Mouse (Mus musculus) forebrain, postnatal 0 days (tissue): ENCODE measurements around the gene Scn2a. TPM values are rescaled to one million over a fixed set of nuclear protein-coding genes. Genes with fewer than 3 reads are reported as not detected.
A peak's percentile ranks its signal among the peaks of the same experiment; 100 is the strongest.
"Not testable (repeated sequence)": the region's sequence is repeated elsewhere in the genome, so short reads cannot be mapped to it uniquely, and the experiment has no call there.

Experiments
- ATAC-seq: fragments of 200-750 bp; cut with Nextera tagmentation; 2 replicates; pipeline ENCODE4 v1.8.0; 2017; ENCODE audit warnings: mild to moderate bottlenecking, moderate library complexity
- DNase-seq: peaks from one replicate; pipeline ENCODE4 v3.0.0-alpha.2; 2015
- H3K27ac ChIP-seq: fragments of 300-500 bp; sonication (generic); 2 replicates; pipeline ENCODE4 v1.5.1; 2014; ENCODE audit warnings: low read depth, mild to moderate bottlenecking, antibody characterized with exemption, low read length, moderate library complexity, mixed read lengths
- H3K27me3 ChIP-seq: fragments of 300-500 bp; sonication (generic); 2 replicates; pipeline ENCODE4 v1.6.1; 2014; ENCODE audit warnings: mild to moderate bottlenecking, low read length, mixed read lengths; ENCODE audit not compliant: insufficient read depth
- H3K36me3 ChIP-seq: fragments of 300-500 bp; sonication (generic); 2 replicates; pipeline ENCODE4 v1.6.1; 2014; ENCODE audit warnings: mild to moderate bottlenecking, moderate library complexity; ENCODE audit not compliant: insufficient read depth
- H3K4me1 ChIP-seq: fragments of 300-500 bp; sonication (generic); 2 replicates; pipeline ENCODE4 v1.6.1; 2014; ENCODE audit warnings: antibody characterized with exemption; ENCODE audit not compliant: insufficient read depth
- H3K4me2 ChIP-seq: fragments of 300-500 bp; sonication (generic); 2 replicates; pipeline ENCODE4 v1.6.1; 2014; ENCODE audit warnings: low read depth, mild to moderate bottlenecking, moderate library complexity
- H3K4me3 ChIP-seq: fragments of 300-500 bp; sonication (generic); 2 replicates; pipeline ENCODE4 v1.5.1; 2014; ENCODE audit warnings: low read depth, low read length, mixed read lengths
- H3K9ac ChIP-seq: fragments of 300-500 bp; sonication (generic); 2 replicates; pipeline ENCODE4 v1.6.1; 2014; ENCODE audit warnings: mild to moderate bottlenecking
- H3K9me3 ChIP-seq: fragments of 300-500 bp; sonication (generic); 2 replicates; pipeline ENCODE4 v1.6.1; 2016; ENCODE audit warnings: low read length
- CTCF ChIP-seq: sonication (generic); IDR thresholded peaks from 2 replicates; pipeline ENCODE4 v1.5.1; 2016; ENCODE audit warnings: antibody characterized with exemption, control low read depth, low read depth
- WGBS: fragments of 180-500 bp; shearing (Covaris S2); extraction: QIAGEN DNeasy Blood & Tissue Kit; methylation state at CpG from one replicate; pipeline ENCODE4 v1.1.7; 2014; 5-methylcytosine and 5-hydroxymethylcytosine counted together
- polyA plus RNA-seq: library from polyadenylated mRNA; unstranded; fragments of >200 nt; fragmentation: Nextera tagmentation; extraction: Ambion mirVana; gene quantifications from 2 replicates; pipeline ENCODE4 v1.2.1, GENCODE M21; 2015
- total RNA-seq: library from RNA; depleted of rRNA; stranded (reverse); fragments of >200 nt; gene quantifications from 2 replicates; pipeline ENCODE4 v1.2.3, GENCODE M21; 2014; rRNA removed

Scn2a gene
- total and polyA plus RNA-seq, 2 experiments from 2014 or later = 50.1 to 101 TPM

- peak; percentile 71 for TF ChIP-seq CTCF
- Histone ChIP-seq H3K9me3 (no peaks in the 10 kb centered on the region), H3K27ac (no peak overlapping the region), H3K4me3 (no peak overlapping the region), H3K4me2 (no peak overlapping the region), H3K4me1 (no peaks in the 10 kb centered on the region), H3K27me3 (no peaks in the 10 kb centered on the region), H3K9ac (no peak overlapping the region), H3K36me3 (no peaks in the 10 kb centered on the region)
- WGBS = 21% methylated on average over 3 of the region's 3 CpGs
- ATAC-seq (no peak), DNase-seq (peak; percentile 81)
These were observed 171.9 kb downstream of the Scn2a start for GRCm38 (mm10) chr2:65792516-65792915.

GRCm38 (mm10) chr2:65793593-65793992, 173.0 kb downstream of the Scn2a start:
- DNase-seq (no peak), ATAC-seq (no peak)
- Histone ChIP-seq H3K4me2 (no peak overlapping the region), H3K4me3 (no peak overlapping the region), H3K4me1 (no peaks in the 10 kb centered on the region), H3K9ac (no peak overlapping the region), H3K27me3 (no peaks in the 10 kb centered on the region), H3K27ac (no peak overlapping the region), H3K36me3 (no peaks in the 10 kb centered on the region), H3K9me3 (no peaks in the 10 kb centered on the region)
- peak; percentile 11; the same call in 1 of the 2 replicates for TF ChIP-seq CTCF
- 80% methylated on average over 2 of the region's 2 CpGs for WGBS

DNA sequence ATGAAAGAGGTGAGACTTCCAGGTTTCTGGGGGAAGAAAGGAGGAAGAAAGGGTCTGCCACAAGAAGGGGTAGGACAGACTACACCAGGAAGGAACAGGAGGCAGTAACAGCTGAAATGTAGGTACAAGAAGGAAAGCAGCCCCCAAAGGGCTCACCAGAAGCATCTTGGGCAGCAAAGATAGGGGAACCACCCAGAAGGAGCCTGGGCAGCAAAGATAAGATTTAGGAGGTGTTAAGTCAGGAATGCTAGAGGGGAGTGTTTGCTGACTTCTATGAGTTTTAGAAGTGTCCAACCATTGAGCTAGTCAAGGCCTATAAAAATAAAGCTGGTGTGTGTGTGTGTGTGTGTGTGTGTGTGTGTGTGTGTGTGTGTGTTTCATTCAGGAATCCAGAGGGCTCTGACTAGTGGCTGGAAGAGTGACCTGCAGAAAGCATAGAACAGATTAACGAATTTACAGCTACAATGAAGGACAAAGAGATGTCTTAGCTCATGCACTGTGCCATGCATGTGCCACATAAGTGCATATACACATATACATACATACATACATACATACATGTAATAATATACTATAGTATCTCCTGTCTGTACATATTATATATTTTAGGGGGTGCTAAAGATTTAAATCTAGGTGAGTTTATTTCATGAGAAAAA, 180.6 kb downstream of the Scn2a start:
- Histone ChIP-seq H3K4me2 (no peak overlapping the region), H3K4me3 (no peak overlapping the region), H3K36me3 (no peaks in the 10 kb centered on the region), H3K27me3 (no peaks in the 10 kb centered on the region), H3K27ac (no peak overlapping the region), H3K4me1 (no peaks in the 10 kb centered on the region), H3K9me3 (no peaks in the 10 kb centered on the region), H3K9ac (no peak overlapping the region)
- ATAC-seq (no peak), DNase-seq (no peak)
- no peak for TF ChIP-seq CTCF
- 68% methylated on average over 1 of the region's 1 CpGs for WGBS

- Histone ChIP-seq H3K36me3 (no peaks in the 10 kb centered on the region), H3K4me1 (no peaks in the 10 kb centered on the region), H3K9me3 (no peaks in the 10 kb centered on the region), H3K9ac (no peak overlapping the region), H3K4me3 (no peak overlapping the region), H3K27ac (no peak overlapping the region), H3K27me3 (no peaks in the 10 kb centered on the region), H3K4me2 (no peak overlapping the region)
- no peak for ATAC-seq
- no peak for DNase-seq
- no peak for TF ChIP-seq CTCF
- 91% methylated on average over 6 of the region's 6 CpGs for WGBS
These were observed 186.0 kb downstream of the Scn2a start for GRCm38 (mm10) chr2:65806556-65806955.

GRCm38 (mm10) chr2:65811203-65811602, 190.6 kb downstream of the Scn2a start:
- ATAC-seq = peak; percentile 56; the same call in 1 of the 2 replicates
- H3K9ac ChIP-seq, H3K4me3 ChIP-seq: not testable (repeated sequence)

More at GRCm38 (mm10) chr2:65811203-65811602, 190.6 kb downstream of the Scn2a start:
- not testable (repeated sequence) for H3K27ac ChIP-seq, DNase-seq, H3K36me3 ChIP-seq, H3K9me3 ChIP-seq, H3K27me3 ChIP-seq, H3K4me1 ChIP-seq, H3K4me2 ChIP-seq
- 76% methylated on average over 6 of the region's 6 CpGs for WGBS

Other genes starting within 250 kb of the Scn2a start
- gene Scn3a, start 53.1 kb upstream of the Scn2a start, total RNA-seq = 74.5 and 86.2 TPM in 2 replicates
- gene Scn3a, start 53.1 kb upstream of the Scn2a start, polyA plus RNA-seq = 22.0 and 36.0 TPM in 2 replicates
- gene Csrnp3, start 225.0 kb downstream of the Scn2a start, total RNA-seq = 89.7 and 98.2 TPM in 2 replicates
- gene Csrnp3, start 225.0 kb downstream of the Scn2a start, polyA plus RNA-seq = 28.1 and 46.2 TPM in 2 replicates